Mouse (Mus musculus) hindbrain, embryonic 13.5 days (tissue): ENCODE measurements around the gene Olfr822. TPM values are rescaled to one million over a fixed set of nuclear protein-coding genes. Genes with fewer than 3 reads are reported as not detected.
"Not testable (repeated sequence)": the region's sequence is repeated elsewhere in the genome, so short reads cannot be mapped to it uniquely, and the experiment has no call there.

Experiments
- ATAC-seq: fragments of 200-750 bp; cut with Nextera tagmentation; 2 replicates; pipeline ENCODE4 v1.8.0; 2017; ENCODE audit warnings: moderate TSS enrichment; ENCODE audit not compliant: low FRiP score
- H3K27ac ChIP-seq: fragments of 300-500 bp; sonication (generic); 2 replicates; pipeline ENCODE4 v1.5.1; 2015; ENCODE audit warnings: inconsistent platforms, mild to moderate bottlenecking, moderate library complexity
- H3K27me3 ChIP-seq: fragments of 300-500 bp; sonication (generic); 2 replicates; pipeline ENCODE4 v1.6.1; 2015; ENCODE audit warnings: mild to moderate bottlenecking, inconsistent platforms
- H3K36me3 ChIP-seq: fragments of 300-500 bp; sonication (generic); 2 replicates; pipeline ENCODE4 v1.6.1; 2015; ENCODE audit warnings: mild to moderate bottlenecking, inconsistent platforms
- H3K4me1 ChIP-seq: fragments of 300-500 bp; sonication (generic); replicated peaks from 2 replicates; pipeline ENCODE4 v1.6.1; 2015; ENCODE audit warnings: inconsistent platforms
- H3K4me2 ChIP-seq: fragments of 300-500 bp; sonication (generic); 2 replicates; pipeline ENCODE4 v1.6.1; 2015; ENCODE audit warnings: inconsistent platforms, mild to moderate bottlenecking, moderate library complexity
- H3K4me3 ChIP-seq: fragments of 300-500 bp; sonication (generic); 2 replicates; pipeline ENCODE4 v1.5.1; 2015; ENCODE audit warnings: mild to moderate bottlenecking, inconsistent platforms
- H3K9ac ChIP-seq: fragments of 300-500 bp; sonication (generic); 2 replicates; pipeline ENCODE4 v1.6.1; 2015; ENCODE audit warnings: mild to moderate bottlenecking, inconsistent platforms
- H3K9me3 ChIP-seq: fragments of 300-500 bp; sonication (generic); 2 replicates; pipeline ENCODE4 v1.6.1; 2016; ENCODE audit warnings: inconsistent platforms
- WGBS: fragments of 180-500 bp; shearing (Covaris S2); methylation state at CpG from one replicate; pipeline ENCODE4 v1.1.7; 2015; 5-methylcytosine and 5-hydroxymethylcytosine counted together
- polyA plus RNA-seq: library from polyadenylated mRNA; unstranded; fragments of >200 nt; fragmentation: Nextera tagmentation; extraction: Ambion mirVana; gene quantifications from 2 replicates; pipeline ENCODE4 v1.2.1, GENCODE M21; 2015

Olfr822 gene
- polyA plus RNA-seq: not detected in 2 replicates

DNA sequence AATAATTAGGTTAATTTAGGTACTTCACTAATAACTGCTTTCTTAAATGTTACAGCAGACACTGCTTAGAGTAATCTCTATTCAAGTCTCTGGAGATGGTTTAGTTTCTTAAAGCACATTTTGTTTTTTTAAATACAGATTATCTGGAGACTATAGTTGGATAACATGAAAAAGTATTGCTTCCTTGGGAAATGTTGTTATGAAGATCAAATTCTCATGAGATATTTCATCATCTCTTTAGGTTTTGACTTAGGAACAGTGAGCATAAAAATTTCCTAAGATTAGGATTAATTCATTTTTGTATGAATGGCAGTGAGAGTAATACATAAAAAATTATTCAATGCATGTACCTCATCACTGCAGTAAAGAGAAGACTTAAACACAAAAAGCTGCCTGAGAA is at the start of gene Olfr822:
Olfr822 (plus strand) TSS at position 301 of the 400 bp plus-strand sequence.
- H3K36me3 ChIP-seq: no peaks in the 10 kb centered on the region
- H3K9me3 ChIP-seq: no peaks in the 10 kb centered on the region
- H3K9ac ChIP-seq: no peak within 1 kb of the TSS
- H3K27me3 ChIP-seq: no peaks in the 10 kb centered on the region
- H3K4me1 ChIP-seq: no peaks in the 10 kb centered on the region
- no peak within 1 kb of the TSS for H3K27ac ChIP-seq
- H3K4me3 ChIP-seq: no peak within 1 kb of the TSS
- H3K4me2 ChIP-seq: no peak within 1 kb of the TSS
- ATAC-seq: no peak

DNA sequence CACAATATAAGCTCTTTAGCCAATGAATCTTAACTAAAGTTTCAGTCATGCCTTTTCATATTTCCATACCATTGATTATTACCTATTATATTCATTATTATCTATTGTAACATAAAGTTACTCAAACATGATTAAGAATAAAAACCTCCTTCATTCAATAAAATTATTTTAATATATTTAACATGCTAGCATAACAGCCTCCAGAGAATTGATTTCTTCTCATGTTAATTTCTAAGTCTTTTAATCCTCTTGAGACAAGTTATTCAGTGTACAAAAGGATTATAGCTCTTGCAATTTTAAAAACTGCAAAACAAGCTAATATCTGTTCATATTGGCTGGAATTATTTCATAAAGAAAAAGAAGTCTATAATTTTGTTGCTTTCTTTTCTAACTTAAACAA is 41.0 kb upstream of the Olfr822 start, which contains the start of gene Olfr821:
Olfr821 (plus strand) TSS at position 301 of the 400 bp plus-strand sequence.
- no peak within 1 kb of the TSS for H3K27ac ChIP-seq
- no peak within 1 kb of the TSS for H3K4me2 ChIP-seq
- H3K9me3 ChIP-seq: no peaks in the 10 kb centered on the region
- no peak for ATAC-seq
- no peak within 1 kb of the TSS for H3K4me3 ChIP-seq
- H3K4me1 ChIP-seq: no peaks in the 10 kb centered on the region
- no peak within 1 kb of the TSS for H3K9ac ChIP-seq
- H3K36me3 ChIP-seq: no peaks in the 10 kb centered on the region
- no peaks in the 10 kb centered on the region for H3K27me3 ChIP-seq

DNA sequence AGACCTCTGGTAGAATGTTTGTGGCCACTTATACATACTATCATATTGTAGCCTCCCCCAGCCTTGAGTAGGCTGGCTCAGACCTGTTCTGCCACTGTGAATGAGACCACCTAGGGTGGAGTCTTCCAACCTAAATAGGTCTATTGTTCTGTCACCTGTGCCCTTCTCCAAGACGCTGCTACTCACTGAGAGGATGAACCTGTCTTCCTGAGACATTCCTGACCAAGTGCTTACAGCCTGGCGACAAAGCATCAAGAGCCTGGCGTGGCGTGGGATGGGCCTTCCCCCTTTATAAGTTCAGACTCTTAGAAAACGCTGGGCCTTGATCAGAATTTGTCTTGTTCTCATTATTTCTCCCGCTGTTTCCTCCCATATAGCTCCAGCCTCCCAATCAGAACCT is 33.9 kb upstream of the Olfr822 start:
- H3K4me2 ChIP-seq: no peak overlapping the region
- H3K4me3 ChIP-seq: no peak overlapping the region
- no peak overlapping the region for H3K9ac ChIP-seq
- ATAC-seq: no peak
- 68% methylated on average over 6 of the region's 6 CpGs for WGBS
- no peaks in the 10 kb centered on the region for H3K4me1 ChIP-seq
- no peaks in the 10 kb centered on the region for H3K27me3 ChIP-seq
- no peak overlapping the region for H3K27ac ChIP-seq
- no peaks in the 10 kb centered on the region for H3K36me3 ChIP-seq
- H3K9me3 ChIP-seq: no peaks in the 10 kb centered on the region

DNA sequence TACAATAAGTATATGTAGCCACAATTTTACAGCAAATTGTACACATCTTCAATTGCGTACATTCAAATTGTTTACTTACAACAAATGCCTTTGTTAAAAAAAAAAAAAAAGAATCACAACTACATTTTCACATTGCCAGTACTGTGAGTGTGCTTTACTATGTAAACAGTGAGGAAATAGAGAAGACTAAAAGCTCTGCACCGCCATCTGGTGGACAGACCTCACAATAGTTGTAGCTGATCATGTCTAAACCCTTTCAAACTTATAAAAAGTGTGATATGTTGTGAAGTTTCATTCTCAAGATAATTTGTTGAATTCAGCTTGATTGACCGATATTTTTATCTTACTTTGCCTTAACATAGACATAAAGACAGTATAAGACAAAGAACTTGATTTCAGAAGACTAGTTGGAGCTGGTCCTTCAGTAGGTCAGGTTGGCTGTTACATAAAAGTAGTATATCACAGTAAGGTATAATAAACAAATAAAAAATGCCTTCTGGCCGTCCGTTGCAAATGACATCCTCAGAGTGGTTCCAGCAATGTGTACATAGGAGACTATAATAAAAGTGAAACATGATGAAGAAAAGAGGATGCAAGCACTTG is 21.9 kb downstream of the Olfr822 start:
- 24% methylated on average over 5 of the region's 5 CpGs for whole genome bisulfite sequencing
- H3K36me3 ChIP-seq: no peaks in the 10 kb centered on the region
- no peaks in the 10 kb centered on the region for H3K9me3 ChIP-seq
- H3K27me3 ChIP-seq: no peaks in the 10 kb centered on the region
- no peak overlapping the region for H3K4me3 ChIP-seq
- ATAC-seq: no peak
- no peak overlapping the region for H3K4me2 ChIP-seq
- no peak overlapping the region for H3K9ac ChIP-seq
- H3K4me1 ChIP-seq: no peaks in the 10 kb centered on the region
- H3K27ac ChIP-seq: no peak overlapping the region

DNA sequence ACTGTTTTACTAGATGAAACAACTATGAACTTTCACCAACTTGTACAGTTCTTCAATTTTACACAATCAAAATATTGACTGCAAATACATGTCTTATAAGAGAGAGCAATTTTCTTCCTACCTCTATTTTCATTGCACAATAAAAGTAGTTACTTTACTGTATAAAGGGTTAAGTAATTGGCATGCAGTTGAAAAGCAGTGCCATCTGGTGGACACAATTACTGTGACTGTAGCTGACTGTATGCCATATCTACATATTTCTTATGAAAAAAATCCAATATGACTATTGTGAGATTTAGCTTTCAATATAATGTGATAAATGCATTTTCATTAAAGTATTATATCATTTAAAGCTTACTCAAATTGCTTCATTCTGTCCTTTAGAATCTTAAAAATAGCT is 25.1 kb downstream of the Olfr822 start:
- Histone ChIP-seq H3K4me3 (no peak overlapping the region), H3K27me3 (no peaks in the 10 kb centered on the region), H3K9ac (no peak overlapping the region), H3K27ac (no peak overlapping the region), H3K9me3 (no peaks in the 10 kb centered on the region), H3K36me3 (no peaks in the 10 kb centered on the region), H3K4me2 (no peak overlapping the region), H3K4me1 (no peaks in the 10 kb centered on the region)
- ATAC-seq: no peak

DNA sequence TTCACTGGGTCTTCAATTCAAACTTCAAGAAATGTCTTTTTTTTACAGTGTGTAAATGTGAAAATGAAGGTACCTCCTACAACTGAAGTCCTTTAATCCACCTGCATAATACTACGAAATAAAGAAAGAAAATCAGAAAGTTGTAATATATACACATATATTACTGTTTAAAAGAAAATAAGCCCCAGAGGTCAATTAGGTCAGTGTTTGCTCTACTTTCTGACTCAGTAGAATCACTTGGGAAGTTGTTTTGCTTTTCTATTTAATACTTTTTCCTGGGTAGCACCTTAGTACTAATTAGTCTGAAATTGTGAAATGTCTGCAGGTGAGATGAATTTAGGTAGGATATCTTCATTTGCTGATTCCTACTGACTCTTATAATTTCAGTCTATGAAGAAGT is 44.3 kb downstream of the Olfr822 start, which contains the start of gene Olfr823:
Olfr823 (minus strand) TSS at position 101 of the 400 bp plus-strand sequence.
- not testable (repeated sequence) for H3K27ac ChIP-seq, H3K27me3 ChIP-seq, H3K4me1 ChIP-seq, ATAC-seq, H3K36me3 ChIP-seq, H3K9me3 ChIP-seq, H3K9ac ChIP-seq, H3K4me3 ChIP-seq, H3K4me2 ChIP-seq
- 92% methylated on average over 1 of the region's 1 CpGs for WGBS

DNA sequence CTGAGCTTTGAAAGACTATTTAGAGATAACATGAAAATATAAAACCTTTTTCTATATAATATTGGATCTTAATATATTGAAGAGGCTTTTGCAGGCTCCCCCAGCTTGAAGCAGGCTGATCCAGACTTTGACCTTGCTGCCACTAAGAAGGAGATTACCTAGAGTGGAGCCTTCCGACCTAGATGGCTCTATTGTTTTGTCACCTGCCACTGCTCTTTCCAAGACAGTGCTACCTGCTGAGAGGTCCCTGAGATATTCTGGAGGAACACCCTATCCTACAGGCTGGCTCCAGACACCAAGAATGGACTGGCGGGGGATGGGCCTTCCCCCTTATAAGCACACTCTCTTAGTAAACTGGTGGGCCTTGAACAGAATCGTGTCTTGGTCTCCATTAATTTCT is 45.0 kb downstream of the Olfr822 start:
- not testable (repeated sequence) for H3K27me3 ChIP-seq, H3K27ac ChIP-seq, H3K9ac ChIP-seq, H3K9me3 ChIP-seq, H3K4me2 ChIP-seq, H3K4me1 ChIP-seq, H3K4me3 ChIP-seq, ATAC-seq, H3K36me3 ChIP-seq
- WGBS: 61% methylated on average over 3 of the region's 3 CpGs

Other genes starting within 250 kb of the Olfr822 start
- gene Olfr812, start 225.1 kb upstream of the Olfr822 start, polyA plus RNA-seq: not detected in 2 replicates
- not detected in 2 replicates for gene Olfr813, start 215.8 kb upstream of the Olfr822 start, polyA plus RNA-seq
- not detected in 2 replicates for gene Olfr814, start 191.4 kb upstream of the Olfr822 start, polyA plus RNA-seq
- gene Olfr815, start 165.3 kb upstream of the Olfr822 start, polyA plus RNA-seq: not detected in 2 replicates
- not detected in 2 replicates for gene Olfr816, start 155.6 kb upstream of the Olfr822 start, polyA plus RNA-seq
- gene Olfr818, start 122.1 kb upstream of the Olfr822 start, polyA plus RNA-seq: not detected in 2 replicates
- not detected in 2 replicates for gene Olfr819, start 103.9 kb upstream of the Olfr822 start, polyA plus RNA-seq
- not detected in 2 replicates for gene Olfr247, start 95.1 kb upstream of the Olfr822 start, polyA plus RNA-seq
- gene Gm10310, start 86.1 kb upstream of the Olfr822 start, polyA plus RNA-seq: not detected in 2 replicates
- not detected in 2 replicates for gene Olfr820, start 58.6 kb upstream of the Olfr822 start, polyA plus RNA-seq
- gene Olfr821, start 40.9 kb upstream of the Olfr822 start, polyA plus RNA-seq: not detected in 2 replicates
- gene Olfr823, start 44.2 kb downstream of the Olfr822 start, polyA plus RNA-seq: not detected in 2 replicates
- gene Olfr824, start 58.8 kb downstream of the Olfr822 start, polyA plus RNA-seq: not detected in 2 replicates
- gene Olfr825, start 95.6 kb downstream of the Olfr822 start, polyA plus RNA-seq: not detected in 2 replicates
- not detected in 2 replicates for gene Olfr826, start 113.0 kb downstream of the Olfr822 start, polyA plus RNA-seq
- gene Olfr827, start 143.2 kb downstream of the Olfr822 start, polyA plus RNA-seq: not detected in 2 replicates
- 2.7 and 6.7 TPM in 2 replicates for gene Neurod4, start 209.0 kb downstream of the Olfr822 start, polyA plus RNA-seq